Mouse (Mus musculus) CD4-positive, CD25-positive, alpha-beta regulatory T cell (primary cell): ENCODE results near the gene H2al2c. TPM values are rescaled to one million over a fixed set of nuclear protein-coding genes. Genes with fewer than 3 reads are reported as not detected.

Source experiments
- polyA plus RNA-seq: library from polyadenylated mRNA; unstranded; fragments of 100-300 nt; shearing (Covaris generic); gene quantifications from one replicate; pipeline ENCODE4 v1.2.1, GENCODE M21; 2017

H2al2c gene
- not detected for polyA plus RNA-seq

DNA sequence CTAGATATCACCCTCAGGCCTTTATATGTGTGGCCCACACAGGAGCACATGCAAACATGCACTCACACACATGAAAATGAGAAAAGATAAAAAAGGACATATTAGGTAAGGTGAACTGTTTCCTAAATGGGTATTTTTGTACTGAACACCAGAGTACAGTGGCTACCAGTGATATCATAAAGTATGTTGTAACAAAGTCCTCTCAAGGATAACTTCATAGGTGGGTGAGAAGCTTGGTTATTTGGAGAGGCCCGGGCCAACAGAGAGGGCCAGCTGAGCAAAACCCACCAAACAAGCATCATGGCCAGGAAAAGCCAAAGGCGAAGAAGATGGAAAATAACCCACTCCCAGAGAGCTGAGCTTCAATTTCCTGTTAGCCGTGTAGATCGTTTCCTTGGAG is at the start of gene H2al2c:
Gene H2al2c, plus strand, starts transcription at position 301 of the 400 bp plus-strand sequence.

Other genes with a start within 250 kb of the H2al2c start
- not detected for gene Sry, start 64.6 kb downstream of the H2al2c start, polyA plus RNA-seq
- gene H2al2b, start 121.6 kb downstream of the H2al2c start, polyA plus RNA-seq: not detected
- gene Gm4064, start 197.1 kb downstream of the H2al2c start, polyA plus RNA-seq: not detected
- gene Rbmy, start 231.6 kb downstream of the H2al2c start, polyA plus RNA-seq: not detected
- not detected for gene Gm10256, start 231.6 kb downstream of the H2al2c start, polyA plus RNA-seq